Mouse (Mus musculus) liver, adult 2 months (tissue): ENCODE measurements around the gene Ercc6l2.

Experiments
- CTCF ChIP-seq: fragments of 200-500 bp; IDR thresholded peaks from 2 replicates; pipeline ENCODE4 v1.5.1; 2011; ENCODE audit warnings: low read depth, low read length, control low read depth
- POLR2A ChIP-seq: fragments of 200-500 bp; IDR thresholded peaks from 2 replicates; pipeline ENCODE4 v1.6.1; 2011; ENCODE audit warnings: low read length, control low read depth; ENCODE audit not compliant: insufficient read depth; ENCODE audit errors: extremely low read depth

DNA sequence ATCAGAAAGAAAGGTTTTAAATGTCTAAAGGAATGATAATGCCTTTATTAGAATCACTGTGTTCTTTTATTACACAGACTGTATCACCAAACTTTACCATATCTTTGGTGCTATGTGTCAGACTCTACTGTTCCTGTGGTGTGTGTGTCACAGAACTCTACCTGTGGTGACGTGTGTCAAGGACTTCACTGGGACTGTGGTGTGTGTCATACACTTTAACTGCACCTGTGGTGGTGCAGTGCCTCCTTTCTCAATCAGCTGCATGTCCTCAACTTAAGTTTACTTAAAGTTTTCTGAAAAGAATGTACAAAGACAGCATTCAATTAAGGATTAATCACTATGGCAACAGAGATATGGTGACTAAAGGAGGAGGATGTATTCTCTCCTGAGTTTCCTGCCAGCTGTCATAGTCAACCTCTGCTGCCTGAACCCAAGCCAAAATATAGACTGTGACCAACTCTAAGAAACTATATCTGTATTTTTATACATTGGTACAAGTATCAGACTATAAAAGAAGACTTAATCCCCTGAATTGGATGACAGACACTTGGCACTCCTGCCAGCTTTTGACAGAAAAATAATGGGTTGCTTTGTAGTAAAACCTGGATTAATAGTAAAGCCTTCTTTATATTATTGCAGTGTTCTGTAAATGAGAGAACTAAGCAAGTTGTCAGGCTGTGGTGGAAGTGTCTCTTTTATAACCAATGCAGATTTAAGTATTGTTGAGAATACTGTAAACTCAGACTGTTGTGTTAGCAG lies 64.2 kb downstream of the Ercc6l2 start:
- TF ChIP-seq CTCF (no peak), POLR2A (no peak)
